Mouse (Mus musculus) heart, embryonic 16.5 days (tissue): ENCODE data around the gene H2al1e. TPM values are rescaled to one million over a fixed set of nuclear protein-coding genes. Genes with fewer than 3 reads are reported as not detected.

ENCODE experiments used
- ATAC-seq: fragments of 200-750 bp; cut with Nextera tagmentation; replicated peaks from 2 replicates; pipeline ENCODE4 v1.8.0; 2017; ENCODE audit warnings: moderate number of reproducible peaks; ENCODE audit not compliant: insufficient read depth, low FRiP score; ENCODE audit errors: extremely low read depth
- H3K27ac ChIP-seq: fragments of 300-500 bp; sonication (generic); 2 replicates; pipeline ENCODE4 v1.5.1; 2014; ENCODE audit warnings: mild to moderate bottlenecking, low read length, control low read depth, moderate library complexity
- H3K27me3 ChIP-seq: fragments of 300-500 bp; sonication (generic); 2 replicates; pipeline ENCODE4 v1.6.1; 2014; ENCODE audit warnings: low read length, mixed read lengths; ENCODE audit not compliant: control insufficient read depth, insufficient read depth
- H3K36me3 ChIP-seq: fragments of 300-500 bp; sonication (generic); 2 replicates; pipeline ENCODE4 v1.6.1; 2014; ENCODE audit not compliant: control insufficient read depth, insufficient read depth
- H3K4me1 ChIP-seq: fragments of 300-500 bp; sonication (generic); 2 replicates; pipeline ENCODE4 v1.6.1; 2014; ENCODE audit warnings: low read length, mixed read lengths; ENCODE audit not compliant: control insufficient read depth, insufficient read depth
- H3K4me2 ChIP-seq: fragments of 300-500 bp; sonication (generic); 2 replicates; pipeline ENCODE4 v1.6.1; 2014; ENCODE audit warnings: low read depth, mild to moderate bottlenecking, control low read depth, low read length
- H3K4me3 ChIP-seq: fragments of 300-500 bp; sonication (generic); 2 replicates; pipeline ENCODE4 v1.5.1; 2014; ENCODE audit warnings: mild to moderate bottlenecking, control low read depth, low read length
- H3K9ac ChIP-seq: fragments of 300-500 bp; sonication (generic); 2 replicates; pipeline ENCODE4 v1.6.1; 2014; ENCODE audit warnings: low read length, control low read depth
- H3K9me3 ChIP-seq: fragments of 300-500 bp; sonication (generic); replicated peaks from 2 replicates; pipeline ENCODE4 v1.6.1; 2016; ENCODE audit warnings: low read length; ENCODE audit not compliant: control insufficient read depth
- WGBS: fragments of 180-500 bp; shearing (Covaris S2); extraction: QIAGEN DNeasy Blood & Tissue Kit; methylation state at CpG from one replicate; pipeline ENCODE4 v1.1.7; 2014; 5-methylcytosine and 5-hydroxymethylcytosine counted together
- polyA plus RNA-seq: library from polyadenylated mRNA; unstranded; fragments of >200 nt; fragmentation: Nextera tagmentation; extraction: Ambion mirVana; gene quantifications from 2 replicates; pipeline ENCODE4 v1.2.1, GENCODE M21; 2015

H2al1e gene
- polyA plus RNA-seq, 1 experiment from 2014 or later = not detected

DNA sequence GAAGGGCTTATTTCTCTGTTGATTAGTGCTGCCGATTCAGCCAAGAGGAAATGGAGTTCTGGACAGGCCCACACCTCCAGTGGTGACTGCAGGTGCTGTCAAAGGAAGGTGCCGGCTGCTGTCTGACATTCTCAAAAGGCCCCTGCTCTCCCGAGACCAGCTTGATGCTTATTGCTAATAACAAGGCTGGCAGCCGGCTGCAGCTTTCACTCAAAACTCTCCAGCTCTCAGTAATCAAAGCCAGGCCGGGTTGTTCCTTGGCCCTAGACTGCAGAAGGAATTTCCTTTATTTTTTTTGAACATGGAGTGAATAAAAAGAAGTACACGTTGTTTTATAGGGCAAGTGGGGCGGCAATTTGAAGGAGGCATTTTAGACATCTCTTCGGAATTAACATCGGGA lies 34.0 kb downstream of the H2al1e start:
- H3K27me3 ChIP-seq = no peaks in the 10 kb centered on the region
- H3K4me3 ChIP-seq = no peak overlapping the region
- H3K36me3 ChIP-seq = no peaks in the 10 kb centered on the region
- no peak overlapping the region for H3K27ac ChIP-seq
- no peaks in the 10 kb centered on the region for H3K9me3 ChIP-seq
- no peak overlapping the region for H3K9ac ChIP-seq
- no peak overlapping the region for H3K4me2 ChIP-seq
- no peak for ATAC-seq
- WGBS = 63% methylated on average over 9 of the region's 9 CpGs
- no peaks in the 10 kb centered on the region for H3K4me1 ChIP-seq

DNA sequence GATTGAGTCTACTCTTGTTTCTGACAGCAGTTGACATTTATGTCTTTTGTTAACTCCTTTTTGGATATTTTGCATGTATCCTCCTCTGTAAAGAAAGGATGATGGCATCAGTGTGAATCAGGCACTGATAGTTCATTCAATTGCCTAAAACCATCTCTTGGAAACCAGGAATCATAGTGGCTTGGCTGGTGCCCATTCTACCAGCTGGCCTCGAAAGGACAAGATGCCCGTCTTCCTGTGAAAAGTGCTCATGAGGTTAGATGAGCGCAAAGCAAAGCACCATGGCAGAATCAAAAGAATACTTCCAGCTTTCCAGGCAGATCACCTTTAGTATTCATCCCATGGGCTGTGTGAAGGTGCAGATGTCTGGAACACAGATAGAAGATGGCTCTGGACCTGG lies 35.0 kb downstream of the H2al1e start:
- Histone ChIP-seq H3K27ac (no peak overlapping the region), H3K4me1 (no peaks in the 10 kb centered on the region), H3K9me3 (no peaks in the 10 kb centered on the region), H3K4me3 (no peak overlapping the region), H3K27me3 (no peaks in the 10 kb centered on the region), H3K9ac (no peak overlapping the region), H3K4me2 (no peak overlapping the region), H3K36me3 (no peaks in the 10 kb centered on the region)
- 86% methylated on average over 3 of the region's 3 CpGs for WGBS
- no peak for ATAC-seq

DNA sequence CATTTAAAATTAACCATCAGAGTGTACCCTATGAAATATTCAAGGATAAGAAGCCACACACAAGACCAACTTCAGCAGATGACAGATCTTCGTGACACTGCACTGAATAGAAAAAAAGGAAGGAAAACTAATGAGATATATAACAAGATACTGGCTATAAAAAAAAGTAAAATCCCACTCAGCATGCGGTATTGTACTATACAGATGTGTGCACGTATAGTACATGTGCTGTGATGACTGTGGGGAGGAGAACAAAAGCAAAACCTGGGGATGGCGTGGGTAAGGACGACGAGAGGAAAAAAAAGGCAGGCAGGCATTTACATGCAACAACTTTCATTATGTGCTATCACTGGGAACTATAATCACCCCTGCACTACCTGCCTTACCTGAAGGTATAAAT lies 49.1 kb downstream of the H2al1e start:
- Histone ChIP-seq H3K9me3 (no peaks in the 10 kb centered on the region), H3K27ac (no peak overlapping the region), H3K9ac (no peak overlapping the region), H3K4me3 (no peak overlapping the region), H3K4me1 (no peaks in the 10 kb centered on the region), H3K4me2 (no peak overlapping the region), H3K36me3 (no peaks in the 10 kb centered on the region), H3K27me3 (peaks cover 6% of the 10 kb centered on the region)
- 75% methylated on average over 6 of the region's 6 CpGs for whole genome bisulfite sequencing
- ATAC-seq = no peak

DNA sequence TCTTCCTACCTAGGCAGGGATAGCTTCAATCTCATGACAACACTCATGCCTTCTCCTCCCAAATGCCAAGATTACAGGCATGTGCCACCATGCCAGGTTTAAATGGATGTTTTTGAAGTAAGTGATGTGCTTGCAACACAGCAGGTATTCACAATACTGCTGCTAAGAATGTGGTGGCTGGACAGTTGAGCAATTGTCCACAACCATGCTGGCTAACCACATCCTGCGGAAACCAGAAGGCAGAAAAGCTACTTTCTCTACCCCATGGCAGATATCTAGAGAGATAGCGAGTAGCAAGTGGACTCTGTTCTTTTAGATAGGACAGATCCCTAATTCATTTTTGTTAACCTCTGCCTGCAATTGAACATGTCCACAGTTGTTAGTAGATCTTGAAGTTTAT lies 49.5 kb downstream of the H2al1e start:
- H3K4me3 ChIP-seq = no peak overlapping the region
- H3K9me3 ChIP-seq = no peaks in the 10 kb centered on the region
- 79% methylated on average over 2 of the region's 2 CpGs for WGBS
- no peaks in the 10 kb centered on the region for H3K36me3 ChIP-seq
- H3K27me3 ChIP-seq = peaks cover 6% of the 10 kb centered on the region
- H3K9ac ChIP-seq = no peak overlapping the region
- no peaks in the 10 kb centered on the region for H3K4me1 ChIP-seq
- no peak for ATAC-seq
- no peak overlapping the region for H3K4me2 ChIP-seq
- no peak overlapping the region for H3K27ac ChIP-seq

Other genes starting within 250 kb of the H2al1e start
- not detected in 2 replicates for gene H2al1a, start 12.7 kb upstream of the H2al1e start, polyA plus RNA-seq
- gene H2al1b, start 9.5 kb upstream of the H2al1e start, polyA plus RNA-seq = not detected in 2 replicates
- gene H2al1c, start 6.3 kb upstream of the H2al1e start, polyA plus RNA-seq = not detected in 2 replicates
- gene H2al1d, start 3.1 kb upstream of the H2al1e start, polyA plus RNA-seq = not detected in 2 replicates
- not detected in 2 replicates for gene H2al1f, start 3.2 kb downstream of the H2al1e start, polyA plus RNA-seq
- not detected in 2 replicates for gene H2al1g, start 6.3 kb downstream of the H2al1e start, polyA plus RNA-seq
- not detected in 2 replicates for gene H2al1h, start 9.6 kb downstream of the H2al1e start, polyA plus RNA-seq
- not detected in 2 replicates for gene H2al1i, start 12.7 kb downstream of the H2al1e start, polyA plus RNA-seq
- gene H2al1j, start 15.9 kb downstream of the H2al1e start, polyA plus RNA-seq = not detected in 2 replicates